Mouse (Mus musculus): Measurements from ENCODE around the gene Mrpl40. TPM values are rescaled to one million over a fixed set of nuclear protein-coding genes. Genes with fewer than 3 reads are reported as not detected.

Mrpl40 gene
- polyA plus RNA-seq, 1 experiment, result 19.5 TPM

DNA sequence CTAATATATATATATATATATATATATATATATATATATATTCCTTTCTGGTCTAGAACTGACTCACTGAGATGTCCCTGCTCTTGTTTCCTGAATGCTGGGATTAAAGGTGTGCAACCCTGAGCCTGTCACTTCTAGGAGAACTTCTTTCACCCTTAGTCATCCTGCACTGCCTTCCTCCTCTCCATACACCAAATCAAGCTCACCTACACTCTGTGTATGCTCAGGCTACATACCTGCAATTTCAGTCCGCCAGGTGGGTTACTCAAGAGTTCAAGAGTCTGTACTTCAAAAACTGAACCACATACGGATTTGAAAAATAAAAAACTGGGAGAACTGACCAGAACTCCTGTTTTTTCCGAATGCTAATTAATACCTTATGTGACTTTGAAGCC is 40.6 kb downstream of the Mrpl40 start:
- Histone ChIP-seq H3K4me1 (peaks cover 30% of the 10 kb centered on the region), H3K27me3 (replicated peaks) (no peaks in the 10 kb centered on the region), H3K4me3 (replicated peaks) (peak overlapping the region; percentile 99), H3K9me3 (no peaks in the 10 kb centered on the region), H3K36me3 (replicated peaks; ENCODE audit: low read length) (peaks cover 68% of the 10 kb centered on the region)
- TF ChIP-seq FLI1 (IDR thresholded peaks at IDR 0.05; ENCODE audit: low read length), result no peak

DNA sequence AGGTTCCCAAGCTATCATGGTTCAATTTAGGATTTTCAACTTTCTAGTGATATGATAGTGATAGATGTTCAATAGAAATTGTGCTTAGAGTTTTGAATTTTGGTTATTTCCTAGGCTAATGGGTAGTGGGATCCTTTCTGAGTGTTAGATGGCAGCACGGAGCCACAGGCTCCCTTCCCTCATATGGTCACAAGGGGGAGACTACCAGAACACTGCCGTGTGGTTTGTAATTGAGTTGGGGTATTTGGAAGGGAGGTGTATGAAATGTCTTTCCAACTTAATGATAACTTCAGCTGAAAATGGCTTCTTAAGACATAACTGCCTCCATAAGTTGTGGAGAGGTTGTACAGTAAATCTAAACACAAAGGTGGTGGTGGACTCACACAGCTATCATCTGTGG is 43.2 kb downstream of the Mrpl40 start:
- no peaks in the 10 kb centered on the region for H3K27me3 ChIP-seq (replicated peaks)
- peaks cover 23% of the 10 kb centered on the region for H3K4me1 ChIP-seq
- H3K36me3 ChIP-seq (replicated peaks; ENCODE audit: low read length), result peaks cover 78% of the 10 kb centered on the region
- no peaks in the 10 kb centered on the region for H3K9me3 ChIP-seq
- no peak overlapping the region for H3K4me3 ChIP-seq (replicated peaks)
- no peak for TF ChIP-seq GATA1 (IDR thresholded peaks at IDR 0.05; ENCODE audit: borderline replicate concordance, low read length)
- no peak for TF ChIP-seq FLI1 (IDR thresholded peaks at IDR 0.05; ENCODE audit: low read length)

DNA sequence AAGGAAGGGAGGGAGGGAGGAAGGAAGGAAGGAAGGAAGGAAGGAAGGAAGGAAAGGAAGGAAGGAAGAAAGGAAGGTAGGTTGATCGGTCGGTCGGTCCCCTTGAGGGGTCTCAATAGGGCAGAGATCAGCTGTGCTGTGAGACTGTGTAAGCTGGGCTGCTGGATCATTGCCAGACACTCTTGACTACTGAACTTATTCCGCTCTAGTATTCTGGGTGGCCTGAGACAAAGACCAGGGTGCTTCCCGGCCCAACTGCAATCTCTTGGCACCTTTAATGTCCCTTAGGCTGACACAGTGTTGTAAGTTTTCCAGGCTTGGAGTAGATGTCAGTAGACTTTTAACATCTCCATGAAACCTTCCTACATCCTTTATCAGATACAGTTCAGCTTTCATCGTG is 47.6 kb downstream of the Mrpl40 start:
- Histone ChIP-seq H3K9me3 (no peaks in the 10 kb centered on the region), H3K4me1 (0 out of 2 replicates have a peak, but pooled peaks cover 3% of the 10 kb centered on the region), H3K27me3 (replicated peaks) (no peaks in the 10 kb centered on the region), H3K36me3 (replicated peaks; ENCODE audit: low read length) (peaks cover 100% of the 10 kb centered on the region), H3K4me3 (replicated peaks) (no peak overlapping the region)
- TF ChIP-seq GATA1 (IDR thresholded peaks at IDR 0.05; ENCODE audit: borderline replicate concordance, low read length) (no peak), FLI1 (IDR thresholded peaks at IDR 0.05; ENCODE audit: low read length) (no peak)

DNA sequence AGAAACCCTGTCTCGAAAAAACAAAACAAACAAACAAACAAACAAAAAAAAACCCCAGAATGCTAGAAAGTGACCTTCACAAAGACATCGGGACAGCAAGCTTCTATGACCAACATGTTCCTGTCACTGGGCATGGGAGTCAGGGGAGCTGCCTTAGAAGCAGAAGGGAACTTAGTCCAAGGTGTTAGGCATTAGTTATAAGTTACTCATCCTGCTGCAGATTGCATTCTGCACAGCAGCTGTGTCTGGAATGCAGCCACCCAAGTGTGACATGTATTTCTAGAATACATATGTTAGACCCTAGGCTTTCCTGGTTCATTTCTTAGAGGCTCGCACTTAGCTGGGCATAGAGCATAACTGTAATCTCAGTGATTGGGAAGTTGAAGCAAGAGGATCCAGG is 48.0 kb downstream of the Mrpl40 start:
- H3K27me3 ChIP-seq (replicated peaks), result no peaks in the 10 kb centered on the region
- no peak overlapping the region for H3K4me3 ChIP-seq (replicated peaks)
- H3K36me3 ChIP-seq (replicated peaks; ENCODE audit: low read length), result peaks cover 100% of the 10 kb centered on the region
- H3K4me1 ChIP-seq, result 0 out of 2 replicates have a peak, but pooled peaks cover 3% of the 10 kb centered on the region
- H3K9me3 ChIP-seq, result no peaks in the 10 kb centered on the region
- TF ChIP-seq FLI1 (IDR thresholded peaks at IDR 0.05; ENCODE audit: low read length), result no peak
- no peak for TF ChIP-seq GATA1 (IDR thresholded peaks at IDR 0.05; ENCODE audit: borderline replicate concordance, low read length)

DNA sequence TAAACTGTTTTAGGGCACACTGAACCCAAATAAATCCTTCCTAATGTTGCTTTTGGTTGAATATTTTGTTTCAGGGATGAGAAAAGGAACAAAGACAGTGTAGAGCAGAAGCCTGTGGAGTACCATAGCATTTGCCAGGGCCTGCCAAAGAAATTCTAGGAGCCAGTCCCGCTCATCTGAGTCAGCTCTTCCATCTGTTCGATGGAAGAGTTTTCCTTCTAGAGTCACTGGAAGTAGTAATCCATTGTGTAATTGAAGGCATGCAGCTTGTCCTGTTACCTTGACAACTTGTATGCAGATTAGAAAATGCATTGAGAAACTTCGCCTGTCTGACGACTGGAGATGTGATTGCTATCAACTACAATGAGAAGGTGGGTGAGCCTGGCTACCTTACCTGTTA is 53.7 kb downstream of the Mrpl40 start:
- Histone ChIP-seq H3K36me3 (replicated peaks; ENCODE audit: low read length) (peaks cover 100% of the 10 kb centered on the region), H3K4me1 (peaks cover 38% of the 10 kb centered on the region)
- TF ChIP-seq FLI1 (IDR thresholded peaks at IDR 0.05; ENCODE audit: low read length) (no peak), GATA1 (IDR thresholded peaks at IDR 0.05; ENCODE audit: borderline replicate concordance, low read length) (no peak)

DNA sequence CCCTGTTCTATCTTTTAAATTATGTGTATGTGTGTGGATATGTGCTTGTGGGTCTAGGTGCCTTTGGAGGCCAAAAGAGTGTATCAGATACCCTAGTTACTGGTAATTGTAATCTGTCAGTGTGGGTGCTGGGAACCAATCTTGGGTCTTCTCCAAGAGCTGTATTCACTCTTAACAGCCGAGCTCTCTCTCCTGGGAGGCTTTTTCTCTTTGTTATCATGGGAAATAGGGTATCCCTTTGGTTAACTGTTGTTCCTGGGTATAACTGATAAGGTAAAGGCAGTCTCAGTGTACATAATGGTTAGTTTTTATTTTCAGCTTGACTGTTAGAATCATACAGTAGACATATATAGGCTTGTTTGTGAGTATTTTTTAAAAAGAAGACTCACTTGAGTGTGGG is 54.3 kb downstream of the Mrpl40 start:
- H3K4me1 ChIP-seq, result peaks cover 42% of the 10 kb centered on the region
- TF ChIP-seq FLI1 (IDR thresholded peaks at IDR 0.05; ENCODE audit: low read length) (no peak), GATA1 (IDR thresholded peaks at IDR 0.05; ENCODE audit: borderline replicate concordance, low read length) (no peak)

More for the DNA sequence above, 53.7 kb downstream of the Mrpl40 start:
- H3K27me3 ChIP-seq (replicated peaks), result no peaks in the 10 kb centered on the region
- H3K4me3 ChIP-seq (replicated peaks), result no peak overlapping the region
- H3K9me3 ChIP-seq, result no peaks in the 10 kb centered on the region

More for the DNA sequence above, 54.3 kb downstream of the Mrpl40 start:
- Histone ChIP-seq H3K4me3 (replicated peaks) (no peak overlapping the region), H3K36me3 (replicated peaks; ENCODE audit: low read length) (peaks cover 100% of the 10 kb centered on the region), H3K27me3 (replicated peaks) (no peaks in the 10 kb centered on the region), H3K9me3 (no peaks in the 10 kb centered on the region)

Other genes starting within 250 kb of the Mrpl40 start
- 8.0 and 10.3 TPM in 2 replicates for gene Sept5, start 246.9 kb downstream of the Mrpl40 start, polyA plus RNA-seq (2012; ENCODE audit: insufficient read depth, low replicate concordance)
- gene Cldn5, start 100.0 kb downstream of the Mrpl40 start, polyA plus RNA-seq (2012; ENCODE audit: insufficient read depth, low replicate concordance), result not detected in 2 replicates
- 11.3 and 18.9 TPM in 2 replicates for gene Ufd1, start 65.1 kb downstream of the Mrpl40 start, polyA plus RNA-seq (2012; ENCODE audit: insufficient read depth, low replicate concordance)
- gene Cdc45, start 64.9 kb downstream of the Mrpl40 start, polyA plus RNA-seq (2012; ENCODE audit: insufficient read depth, low replicate concordance), result 10.1 and 13.9 TPM in 2 replicates
- 26.8 and 66.9 TPM in 2 replicates for gene 2510002D24Rik, start 40.3 kb downstream of the Mrpl40 start, polyA plus RNA-seq (2012; ENCODE audit: insufficient read depth, low replicate concordance)
- gene Gm28539, start 40.3 kb downstream of the Mrpl40 start, polyA plus RNA-seq (2012; ENCODE audit: insufficient read depth, low replicate concordance), result not detected in 2 replicates
- 6.4 and 6.6 TPM in 2 replicates for gene Hira, start 175 bp upstream of the Mrpl40 start, polyA plus RNA-seq (2012; ENCODE audit: insufficient read depth, low replicate concordance)

All from megakaryocyte, embryonic 14.5 days (primary cell).